Mouse (Mus musculus): ENCODE results near the gene Capg. TPM values are rescaled to one million over a fixed set of nuclear protein-coding genes. Genes with fewer than 3 reads are reported as not detected.
A peak's percentile ranks its signal among the peaks of the same experiment; 100 is the strongest.

Capg gene
- polyA plus RNA-seq, 1 experiment from 2014 or later: 10.4 TPM

- H3K27ac ChIP-seq (ENCODE audit: low read depth, low read length): peak overlapping the region; percentile 85
- peak overlapping the region; percentile 63 for H3K4me2 ChIP-seq (replicated peaks; ENCODE audit: low read depth, low read length)
- ATAC-seq (ENCODE audit: low FRiP score): peak; percentile 93
- H3K9me3 ChIP-seq (ENCODE audit: control insufficient read depth, low read length): no peaks in the 10 kb centered on the region
- no peaks in the 10 kb centered on the region for H3K27me3 ChIP-seq (ENCODE audit: control insufficient read depth, insufficient read depth, low read length)
- no peaks in the 10 kb centered on the region for H3K36me3 ChIP-seq (ENCODE audit: control insufficient read depth, insufficient read depth, low read length)
- H3K4me1 ChIP-seq (replicated peaks; ENCODE audit: control insufficient read depth, insufficient read depth, low read length): peaks cover 3% of the 10 kb centered on the region
- WGBS: 9% methylated on average over 32 of the region's 33 CpGs
- H3K9ac ChIP-seq (ENCODE audit: low read depth, low read length): peak overlapping the region; percentile 72
- peak; percentile 85 for DNase-seq (ENCODE audit: low spot score)
- peak overlapping the region; percentile 26 for H3K4me3 ChIP-seq (ENCODE audit: low read depth, low read length)
Observed at GRCm38 (mm10) chr6:72512386-72513070, 31.7 kb upstream of the Capg start.

- Histone ChIP-seq H3K4me1 (replicated peaks; ENCODE audit: control insufficient read depth, insufficient read depth, low read length) (peaks cover 3% of the 10 kb centered on the region), H3K9ac (ENCODE audit: low read depth, low read length) (peak overlapping the region; percentile 72), H3K27ac (ENCODE audit: low read depth, low read length) (peak overlapping the region; percentile 85), H3K36me3 (ENCODE audit: control insufficient read depth, insufficient read depth, low read length) (no peaks in the 10 kb centered on the region), H3K27me3 (ENCODE audit: control insufficient read depth, insufficient read depth, low read length) (no peaks in the 10 kb centered on the region), H3K4me3 (ENCODE audit: low read depth, low read length) (peak overlapping the region; percentile 26), H3K4me2 (replicated peaks; ENCODE audit: low read depth, low read length) (peak overlapping the region; percentile 63), H3K9me3 (ENCODE audit: control insufficient read depth, low read length) (no peaks in the 10 kb centered on the region)
- 54% methylated on average over 7 of the region's 7 CpGs for whole genome bisulfite sequencing
- ATAC-seq (ENCODE audit: low FRiP score): no peak
- DNase-seq (ENCODE audit: low spot score): no peak
Observed at GRCm38 (mm10) chr6:72513071-72513440, 31.1 kb upstream of the Capg start.

GRCm38 (mm10) chr6:72515644-72516043, 28.5 kb upstream of the Capg start:
- Histone ChIP-seq H3K9ac (ENCODE audit: low read depth, low read length) (no peak overlapping the region), H3K4me1 (replicated peaks; ENCODE audit: control insufficient read depth, insufficient read depth, low read length) (peaks cover 3% of the 10 kb centered on the region), H3K4me2 (replicated peaks; ENCODE audit: low read depth, low read length) (no peak overlapping the region), H3K27ac (ENCODE audit: low read depth, low read length) (no peak overlapping the region), H3K9me3 (ENCODE audit: control insufficient read depth, low read length) (no peaks in the 10 kb centered on the region), H3K36me3 (ENCODE audit: control insufficient read depth, insufficient read depth, low read length) (no peaks in the 10 kb centered on the region), H3K4me3 (ENCODE audit: low read depth, low read length) (no peak overlapping the region), H3K27me3 (ENCODE audit: control insufficient read depth, insufficient read depth, low read length) (no peaks in the 10 kb centered on the region)
- no peak for DNase-seq (ENCODE audit: low spot score)
- WGBS: 98% methylated on average over 6 of the region's 6 CpGs
- no peak for ATAC-seq (ENCODE audit: low FRiP score)

GRCm38 (mm10) chr6:72518842-72519241, 25.3 kb upstream of the Capg start:
- DNase-seq (ENCODE audit: low spot score) (no peak), ATAC-seq (ENCODE audit: low FRiP score) (no peak)
- no peaks in the 10 kb centered on the region for H3K4me1 ChIP-seq (replicated peaks; ENCODE audit: control insufficient read depth, insufficient read depth, low read length)
- H3K4me2 ChIP-seq (replicated peaks; ENCODE audit: low read depth, low read length): no peak overlapping the region
- no peaks in the 10 kb centered on the region for H3K36me3 ChIP-seq (ENCODE audit: control insufficient read depth, insufficient read depth, low read length)
- no peaks in the 10 kb centered on the region for H3K9me3 ChIP-seq (ENCODE audit: control insufficient read depth, low read length)
- no peaks in the 10 kb centered on the region for H3K27me3 ChIP-seq (ENCODE audit: control insufficient read depth, insufficient read depth, low read length)
- peak overlapping the region; percentile 77 for H3K27ac ChIP-seq (ENCODE audit: low read depth, low read length)
- H3K9ac ChIP-seq (ENCODE audit: low read depth, low read length): no peak overlapping the region
- WGBS: 86% methylated on average over 1 of the region's 1 CpGs
- H3K4me3 ChIP-seq (ENCODE audit: low read depth, low read length): no peak overlapping the region

- Histone ChIP-seq H3K4me2 (replicated peaks; ENCODE audit: low read depth, low read length) (no peak overlapping the region; the same call in 1 of the 2 replicates), H3K27ac (ENCODE audit: low read depth, low read length) (peak overlapping the region; percentile 77), H3K4me1 (replicated peaks; ENCODE audit: control insufficient read depth, insufficient read depth, low read length) (no peaks in the 10 kb centered on the region), H3K9me3 (ENCODE audit: control insufficient read depth, low read length) (no peaks in the 10 kb centered on the region), H3K9ac (ENCODE audit: low read depth, low read length) (no peak overlapping the region), H3K27me3 (ENCODE audit: control insufficient read depth, insufficient read depth, low read length) (no peaks in the 10 kb centered on the region), H3K36me3 (ENCODE audit: control insufficient read depth, insufficient read depth, low read length) (no peaks in the 10 kb centered on the region), H3K4me3 (ENCODE audit: low read depth, low read length) (no peak overlapping the region)
- 20% methylated on average over 8 of the region's 8 CpGs for WGBS
- DNase-seq (ENCODE audit: low spot score): no peak
- ATAC-seq (ENCODE audit: low FRiP score): peak; percentile 57
Observed at GRCm38 (mm10) chr6:72519303-72519702, 24.9 kb upstream of the Capg start.

GRCm38 (mm10) chr6:72519892-72520663, 24.1 kb upstream of the Capg start:
- Histone ChIP-seq H3K4me1 (replicated peaks; ENCODE audit: control insufficient read depth, insufficient read depth, low read length) (no peaks in the 10 kb centered on the region), H3K4me2 (replicated peaks; ENCODE audit: low read depth, low read length) (no peak overlapping the region), H3K27me3 (ENCODE audit: control insufficient read depth, insufficient read depth, low read length) (no peaks in the 10 kb centered on the region), H3K4me3 (ENCODE audit: low read depth, low read length) (no peak overlapping the region), H3K36me3 (ENCODE audit: control insufficient read depth, insufficient read depth, low read length) (no peaks in the 10 kb centered on the region), H3K27ac (ENCODE audit: low read depth, low read length) (peak overlapping the region; percentile 77), H3K9ac (ENCODE audit: low read depth, low read length) (no peak overlapping the region), H3K9me3 (ENCODE audit: control insufficient read depth, low read length) (no peaks in the 10 kb centered on the region)
- ATAC-seq (ENCODE audit: low FRiP score) (peak; percentile 88), DNase-seq (ENCODE audit: low spot score) (peak; percentile 83)
- WGBS: 11% methylated on average over 10 of the region's 10 CpGs

GRCm38 (mm10) chr6:72520904-72521303, 23.3 kb upstream of the Capg start:
- ATAC-seq (ENCODE audit: low FRiP score): no peak
- H3K9me3 ChIP-seq (ENCODE audit: control insufficient read depth, low read length): no peaks in the 10 kb centered on the region
- H3K27ac ChIP-seq (ENCODE audit: low read depth, low read length): peak overlapping the region; percentile 77; the same call in 1 of the 2 replicates
- H3K27me3 ChIP-seq (ENCODE audit: control insufficient read depth, insufficient read depth, low read length): no peaks in the 10 kb centered on the region
- H3K4me2 ChIP-seq (replicated peaks; ENCODE audit: low read depth, low read length): no peak overlapping the region
- no peaks in the 10 kb centered on the region for H3K4me1 ChIP-seq (replicated peaks; ENCODE audit: control insufficient read depth, insufficient read depth, low read length)
- no peak for DNase-seq (ENCODE audit: low spot score)
- no peaks in the 10 kb centered on the region for H3K36me3 ChIP-seq (ENCODE audit: control insufficient read depth, insufficient read depth, low read length)
- H3K4me3 ChIP-seq (ENCODE audit: low read depth, low read length): no peak overlapping the region
- H3K9ac ChIP-seq (ENCODE audit: low read depth, low read length): no peak overlapping the region
- 97% methylated on average over 5 of the region's 5 CpGs for WGBS

- Histone ChIP-seq H3K4me3 (ENCODE audit: low read depth, low read length) (no peak within 1 kb of the TSS), H3K27me3 (ENCODE audit: control insufficient read depth, insufficient read depth, low read length) (no peaks in the 10 kb centered on the region), H3K9me3 (ENCODE audit: control insufficient read depth, low read length) (no peaks in the 10 kb centered on the region), H3K36me3 (ENCODE audit: control insufficient read depth, insufficient read depth, low read length) (no peaks in the 10 kb centered on the region), H3K4me2 (replicated peaks; ENCODE audit: low read depth, low read length) (no peak within 1 kb of the TSS), H3K4me1 (replicated peaks; ENCODE audit: control insufficient read depth, insufficient read depth, low read length) (no peaks in the 10 kb centered on the region), H3K9ac (ENCODE audit: low read depth, low read length) (no peak within 1 kb of the TSS), H3K27ac (ENCODE audit: low read depth, low read length) (peak within 1 kb of the TSS; percentile 77)
- WGBS: 89% methylated on average over 5 of the region's 5 CpGs
- DNase-seq (ENCODE audit: low spot score): no peak
- ATAC-seq (ENCODE audit: low FRiP score): no peak
Observed at GRCm38 (mm10) chr6:72521607-72522006, 22.6 kb upstream of the Capg start, which contains the start of gene Sh2d6. Sh2d6 (minus strand) TSS chr6:72521707.

- H3K9ac ChIP-seq (ENCODE audit: low read depth, low read length): no peak overlapping the region
- 89% methylated on average over 5 of the region's 5 CpGs for WGBS
- no peaks in the 10 kb centered on the region for H3K27me3 ChIP-seq (ENCODE audit: control insufficient read depth, insufficient read depth, low read length)
- no peak for DNase-seq (ENCODE audit: low spot score)
- no peaks in the 10 kb centered on the region for H3K9me3 ChIP-seq (ENCODE audit: control insufficient read depth, low read length)
- no peaks in the 10 kb centered on the region for H3K4me1 ChIP-seq (replicated peaks; ENCODE audit: control insufficient read depth, insufficient read depth, low read length)
- no peak overlapping the region for H3K27ac ChIP-seq (ENCODE audit: low read depth, low read length)
- no peak overlapping the region for H3K4me3 ChIP-seq (ENCODE audit: low read depth, low read length)
- H3K4me2 ChIP-seq (replicated peaks; ENCODE audit: low read depth, low read length): no peak overlapping the region
- no peaks in the 10 kb centered on the region for H3K36me3 ChIP-seq (ENCODE audit: control insufficient read depth, insufficient read depth, low read length)
- ATAC-seq (ENCODE audit: low FRiP score): no peak
Observed at GRCm38 (mm10) chr6:72522288-72522687, 21.9 kb upstream of the Capg start.
